Mouse (Mus musculus): Measurements from ENCODE around the gene Tmed1. TPM values are rescaled to one million over a fixed set of nuclear protein-coding genes. Genes with fewer than 3 reads are reported as not detected.
"Not testable (repeated sequence)": the region's sequence is repeated elsewhere in the genome, so short reads cannot be mapped to it uniquely, and the experiment has no call there.

The Tmed1 gene
- polyA plus RNA-seq, 1 experiment from 2014 or later = 57.7 TPM

GRCm38 (mm10) chr9:21518690-21519089 lies 8.6 kb upstream of the Tmed1 start:
- not testable (repeated sequence) for H3K9me3 ChIP-seq; H3K36me3 ChIP-seq; ATAC-seq (replicated peaks); H3K4me3 ChIP-seq; H3K4me2 ChIP-seq (replicated peaks); H3K4me1 ChIP-seq; H3K9ac ChIP-seq (replicated peaks); H3K27ac ChIP-seq (replicated peaks); H3K27me3 ChIP-seq
- 84% methylated on average over 6 of the region's 6 CpGs for WGBS

- no peak overlapping the region for H3K4me3 ChIP-seq
These were observed 8.0 kb upstream of the Tmed1 start for GRCm38 (mm10) chr9:21517947-21518495.

GRCm38 (mm10) chr9:21513466-21513865 lies 3.4 kb upstream of the Tmed1 start:
- WGBS = 97% methylated on average over 4 of the region's 4 CpGs
- Histone ChIP-seq H3K36me3 (peaks cover 3% of the 10 kb centered on the region; the same call in 1 of the 2 replicates), H3K9me3 (no peaks in the 10 kb centered on the region), H3K4me2 (replicated peaks) (no peak overlapping the region), H3K4me1 (peaks cover 18% of the 10 kb centered on the region), H3K27me3 (no peaks in the 10 kb centered on the region), H3K27ac (replicated peaks) (no peak overlapping the region), H3K9ac (replicated peaks) (no peak overlapping the region), H3K4me3 (no peak overlapping the region)
- ATAC-seq (replicated peaks) = no peak

More at GRCm38 (mm10) chr9:21517947-21518495, 8.0 kb upstream of the Tmed1 start:
- H3K27me3 ChIP-seq = no peaks in the 10 kb centered on the region
- no peaks in the 10 kb centered on the region for H3K36me3 ChIP-seq
- no peak overlapping the region for H3K9ac ChIP-seq (replicated peaks)
- no peak for ATAC-seq (replicated peaks)
- H3K27ac ChIP-seq (replicated peaks) = no peak overlapping the region
- H3K9me3 ChIP-seq = no peaks in the 10 kb centered on the region
- no peak overlapping the region for H3K4me2 ChIP-seq (replicated peaks)
- WGBS = 86% methylated on average over 6 of the region's 6 CpGs
- H3K4me1 ChIP-seq = no peaks in the 10 kb centered on the region

GRCm38 (mm10) chr9:21511052-21511451 lies 1.0 kb upstream of the Tmed1 start:
- ATAC-seq (replicated peaks) = no peak
- Histone ChIP-seq H3K27ac (replicated peaks) (peak overlapping the region; percentile 95), H3K36me3 (peaks cover 26% of the 10 kb centered on the region), H3K9me3 (no peaks in the 10 kb centered on the region), H3K27me3 (no peaks in the 10 kb centered on the region), H3K4me3 (peak overlapping the region; percentile 84), H3K9ac (replicated peaks) (peak overlapping the region; percentile 78), H3K4me2 (replicated peaks) (peak overlapping the region; percentile 61), H3K4me1 (peaks cover 18% of the 10 kb centered on the region)
- WGBS = 83% methylated on average over 9 of the region's 9 CpGs

- Histone ChIP-seq H3K9ac (replicated peaks) (peak overlapping the region; percentile 78), H3K4me2 (replicated peaks) (peak overlapping the region; percentile 61), H3K9me3 (no peaks in the 10 kb centered on the region), H3K4me1 (peaks cover 18% of the 10 kb centered on the region), H3K27me3 (no peaks in the 10 kb centered on the region), H3K27ac (replicated peaks) (peak overlapping the region; percentile 95), H3K36me3 (peaks cover 30% of the 10 kb centered on the region), H3K4me3 (peak overlapping the region; percentile 84)
- 4% methylated on average over 7 of the region's 7 CpGs for WGBS
- ATAC-seq (replicated peaks) = no peak
These were observed 600 bp upstream of the Tmed1 start for GRCm38 (mm10) chr9:21510689-21511015.

GRCm38 (mm10) chr9:21508871-21509404 lies 1.1 kb downstream of the Tmed1 start:
- Histone ChIP-seq H3K27ac (replicated peaks) (0 out of 2 replicates have a peak overlapping the region, but pooled peaks have one; percentile 95), H3K27me3 (no peaks in the 10 kb centered on the region), H3K9me3 (no peaks in the 10 kb centered on the region), H3K36me3 (peaks cover 46% of the 10 kb centered on the region), H3K4me2 (replicated peaks) (peak overlapping the region; percentile 61), H3K9ac (replicated peaks) (peak overlapping the region; percentile 78; the same call in 1 of the 2 replicates), H3K4me1 (peaks cover 18% of the 10 kb centered on the region), H3K4me3 (peak overlapping the region; percentile 84)
- WGBS = 86% methylated on average over 7 of the region's 7 CpGs
- ATAC-seq (replicated peaks) = no peak

GRCm38 (mm10) chr9:21507753-21508430 lies 2.2 kb downstream of the Tmed1 start:
- H3K4me3 ChIP-seq = no peak overlapping the region
- no peaks in the 10 kb centered on the region for H3K27me3 ChIP-seq
- no peak overlapping the region for H3K4me2 ChIP-seq (replicated peaks)
- no peak overlapping the region for H3K27ac ChIP-seq (replicated peaks)
- ATAC-seq (replicated peaks) = no peak
- 92% methylated on average over 15 of the region's 15 CpGs for WGBS
- H3K9me3 ChIP-seq = no peaks in the 10 kb centered on the region
- H3K4me1 ChIP-seq = peaks cover 18% of the 10 kb centered on the region
- peaks cover 53% of the 10 kb centered on the region for H3K36me3 ChIP-seq
- H3K9ac ChIP-seq (replicated peaks) = no peak overlapping the region

GRCm38 (mm10) chr9:21505767-21506166 lies 4.3 kb downstream of the Tmed1 start:
- Histone ChIP-seq H3K4me1 (peaks cover 14% of the 10 kb centered on the region), H3K27ac (replicated peaks) (no peak overlapping the region), H3K4me2 (replicated peaks) (no peak overlapping the region), H3K9me3 (no peaks in the 10 kb centered on the region), H3K4me3 (no peak overlapping the region), H3K27me3 (no peaks in the 10 kb centered on the region), H3K36me3 (peaks cover 53% of the 10 kb centered on the region), H3K9ac (replicated peaks) (no peak overlapping the region)
- ATAC-seq (replicated peaks) = no peak

GRCm38 (mm10) chr9:21503352-21503751 lies 6.7 kb downstream of the Tmed1 start:
- Histone ChIP-seq H3K27me3 (no peaks in the 10 kb centered on the region), H3K9ac (replicated peaks) (no peak overlapping the region), H3K27ac (replicated peaks) (no peak overlapping the region), H3K9me3 (no peaks in the 10 kb centered on the region), H3K4me3 (no peak overlapping the region), H3K4me1 (no peaks in the 10 kb centered on the region), H3K4me2 (replicated peaks) (no peak overlapping the region), H3K36me3 (peaks cover 64% of the 10 kb centered on the region)
- no peak for ATAC-seq (replicated peaks)
- WGBS = 96% methylated on average over 8 of the region's 8 CpGs

- WGBS = 91% methylated on average over 12 of the region's 12 CpGs
- no peaks in the 10 kb centered on the region for H3K4me1 ChIP-seq
- H3K36me3 ChIP-seq = peaks cover 25% of the 10 kb centered on the region
These were observed 11.7 kb downstream of the Tmed1 start for GRCm38 (mm10) chr9:21498284-21498902.

GRCm38 (mm10) chr9:21497664-21498063 lies 12.4 kb downstream of the Tmed1 start:
- no peak overlapping the region for H3K27ac ChIP-seq (replicated peaks)
- H3K9ac ChIP-seq (replicated peaks) = no peak overlapping the region
- ATAC-seq (replicated peaks) = no peak
- H3K36me3 ChIP-seq = peaks cover 21% of the 10 kb centered on the region
- 96% methylated on average over 2 of the region's 2 CpGs for WGBS
- H3K4me2 ChIP-seq (replicated peaks) = no peak overlapping the region
- no peaks in the 10 kb centered on the region for H3K27me3 ChIP-seq
- H3K4me1 ChIP-seq = no peaks in the 10 kb centered on the region
- H3K4me3 ChIP-seq = no peak overlapping the region
- no peaks in the 10 kb centered on the region for H3K9me3 ChIP-seq

More at GRCm38 (mm10) chr9:21498284-21498902, 11.7 kb downstream of the Tmed1 start:
- H3K9me3 ChIP-seq = no peaks in the 10 kb centered on the region
- no peak for ATAC-seq (replicated peaks)
- H3K9ac ChIP-seq (replicated peaks) = no peak overlapping the region
- H3K27me3 ChIP-seq = no peaks in the 10 kb centered on the region
- H3K4me2 ChIP-seq (replicated peaks) = no peak overlapping the region
- H3K4me3 ChIP-seq = no peak overlapping the region
- no peak overlapping the region for H3K27ac ChIP-seq (replicated peaks)

GRCm38 (mm10) chr9:21497050-21497542 lies 13.0 kb downstream of the Tmed1 start:
- peaks cover 21% of the 10 kb centered on the region for H3K36me3 ChIP-seq
- no peak overlapping the region; the same call in 1 of the 2 replicates for H3K27ac ChIP-seq (replicated peaks)
- no peak overlapping the region for H3K4me3 ChIP-seq
- H3K9ac ChIP-seq (replicated peaks) = no peak overlapping the region
- ATAC-seq (replicated peaks) = no peak
- no peak overlapping the region for H3K4me2 ChIP-seq (replicated peaks)
- H3K4me1 ChIP-seq = no peaks in the 10 kb centered on the region
- no peaks in the 10 kb centered on the region for H3K9me3 ChIP-seq
- 93% methylated on average over 16 of the region's 16 CpGs for WGBS
- H3K27me3 ChIP-seq = no peaks in the 10 kb centered on the region
